Mouse (Mus musculus): Measurements from ENCODE around the gene Pkm.

Gene Pkm

DNA sequence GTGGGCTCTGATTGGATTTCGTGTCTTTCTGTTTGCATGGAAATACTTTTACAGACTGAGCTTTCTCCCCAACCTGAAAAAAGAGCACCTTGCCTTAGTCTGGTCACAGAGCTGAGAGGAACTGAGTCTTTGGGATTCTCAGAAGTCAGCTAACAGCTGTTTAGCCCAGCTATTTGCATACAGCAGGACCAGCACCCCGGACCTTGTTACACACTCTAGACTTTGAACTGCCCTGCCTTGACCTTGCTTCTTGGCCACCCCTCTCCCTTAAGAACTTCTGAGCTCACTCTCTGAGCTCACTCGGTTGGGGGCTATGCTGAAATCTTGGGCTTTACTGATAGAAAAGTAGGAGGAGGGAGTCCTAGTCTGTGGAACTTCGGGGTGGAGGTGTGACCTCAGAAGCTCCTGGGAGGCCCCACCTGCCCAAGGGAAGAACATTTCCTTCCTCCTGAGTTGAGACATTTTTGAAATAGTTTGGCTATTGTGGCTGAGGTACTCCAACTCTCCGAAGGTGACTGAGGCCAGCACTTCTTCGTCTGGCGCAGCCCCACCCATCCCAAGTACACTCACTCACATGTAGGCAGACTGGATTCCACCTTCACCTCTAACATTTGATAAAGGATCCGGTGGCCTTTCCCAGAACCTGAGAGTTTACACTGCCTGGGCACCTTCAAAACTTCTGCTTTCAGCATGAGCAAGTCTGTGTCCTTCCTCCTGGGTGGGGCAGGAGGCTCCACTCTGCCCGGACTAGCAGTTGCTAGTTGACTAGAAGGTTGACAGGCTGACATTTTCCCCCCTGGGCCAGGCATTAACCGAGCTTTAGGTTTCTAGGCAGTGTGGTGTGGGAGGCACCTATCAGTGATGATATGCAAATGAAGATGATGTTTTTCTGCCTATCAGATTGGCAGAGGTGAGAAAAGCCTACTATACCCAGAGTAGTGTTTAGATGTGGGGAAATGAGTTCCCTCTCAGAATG, 51.0 kb downstream of the Pkm start:
- DNase-seq (ENCODE audit: low read depth, low spot score) = no peak

GRCm38 (mm10) chr9:59709225-59709624, 53.1 kb downstream of the Pkm start:
- DNase-seq (ENCODE audit: low read depth, low spot score) = no peak

DNA sequence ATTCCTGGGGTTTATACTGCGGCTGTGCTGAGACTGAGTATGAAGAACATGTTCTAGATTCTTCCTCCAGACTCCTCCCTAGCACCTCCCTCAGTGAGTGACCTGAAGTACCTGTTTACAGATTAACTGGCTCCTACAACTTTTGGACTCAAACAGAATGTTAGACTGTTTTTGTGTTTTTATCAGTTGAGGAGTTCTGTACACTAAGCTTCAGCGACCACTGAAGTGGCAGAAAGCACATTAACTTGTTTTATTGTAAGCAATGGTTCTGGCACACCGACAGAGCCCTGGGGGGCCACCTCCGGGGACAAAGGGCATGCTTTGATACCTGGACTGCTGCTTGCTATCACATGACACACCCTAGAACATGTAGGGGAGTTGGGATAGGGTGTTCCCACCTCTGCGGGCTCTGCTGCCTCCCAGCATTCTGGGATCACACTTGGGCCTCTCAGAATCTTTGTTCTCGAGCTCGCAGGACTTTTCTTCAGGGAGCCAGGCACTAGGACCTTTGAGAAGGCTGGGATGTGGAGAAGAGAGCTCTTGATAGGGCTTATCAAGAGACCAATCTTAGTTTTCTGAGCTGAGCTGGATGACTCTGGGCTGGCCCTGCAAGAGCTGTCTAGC, 60.2 kb downstream of the Pkm start:
- DNase-seq (ENCODE audit: low read depth, low spot score) = no peak

- DNase-seq (ENCODE audit: low read depth, low spot score) = no peak
These were observed 62.1 kb downstream of the Pkm start for GRCm38 (mm10) chr9:59718237-59718636.

- no peak for DNase-seq (ENCODE audit: low read depth, low spot score)
These were observed 65.0 kb downstream of the Pkm start for GRCm38 (mm10) chr9:59721144-59721543.

DNA sequence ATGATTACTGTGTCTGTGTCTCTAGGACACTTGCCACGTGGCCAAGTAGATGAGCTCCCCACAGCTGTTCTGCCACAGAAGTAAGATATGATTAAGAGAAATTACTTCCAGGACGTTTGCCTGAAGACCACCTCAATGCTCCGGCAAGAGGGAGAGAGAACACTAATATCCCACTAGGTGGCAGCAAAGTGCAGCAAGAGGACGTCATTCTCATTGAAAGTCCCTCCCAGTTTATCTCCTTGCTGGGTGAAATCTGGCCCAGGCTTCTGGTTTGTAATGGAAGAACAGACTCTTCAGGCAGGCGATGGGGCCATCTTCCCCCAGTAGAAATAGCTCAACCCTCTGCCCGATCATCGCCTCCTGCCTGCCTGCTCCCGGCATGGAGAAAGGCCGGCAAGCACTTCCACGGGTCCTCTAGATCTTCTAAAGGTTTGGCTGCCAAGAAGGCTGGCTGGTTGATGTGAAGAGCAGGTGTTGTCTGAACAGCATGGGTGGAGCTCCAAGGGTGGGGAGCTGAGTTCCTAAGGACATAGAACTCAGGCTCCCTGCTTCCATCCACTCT, 67.0 kb downstream of the Pkm start:
- DNase-seq (ENCODE audit: low read depth, low spot score) = peak; percentile 69

- DNase-seq (ENCODE audit: low read depth, low spot score) = no peak
These were observed 67.7 kb downstream of the Pkm start for GRCm38 (mm10) chr9:59723791-59724442.

- no peak for DNase-seq (ENCODE audit: low read depth, low spot score)
These were observed 69.3 kb downstream of the Pkm start for GRCm38 (mm10) chr9:59725515-59725914.

DNA sequence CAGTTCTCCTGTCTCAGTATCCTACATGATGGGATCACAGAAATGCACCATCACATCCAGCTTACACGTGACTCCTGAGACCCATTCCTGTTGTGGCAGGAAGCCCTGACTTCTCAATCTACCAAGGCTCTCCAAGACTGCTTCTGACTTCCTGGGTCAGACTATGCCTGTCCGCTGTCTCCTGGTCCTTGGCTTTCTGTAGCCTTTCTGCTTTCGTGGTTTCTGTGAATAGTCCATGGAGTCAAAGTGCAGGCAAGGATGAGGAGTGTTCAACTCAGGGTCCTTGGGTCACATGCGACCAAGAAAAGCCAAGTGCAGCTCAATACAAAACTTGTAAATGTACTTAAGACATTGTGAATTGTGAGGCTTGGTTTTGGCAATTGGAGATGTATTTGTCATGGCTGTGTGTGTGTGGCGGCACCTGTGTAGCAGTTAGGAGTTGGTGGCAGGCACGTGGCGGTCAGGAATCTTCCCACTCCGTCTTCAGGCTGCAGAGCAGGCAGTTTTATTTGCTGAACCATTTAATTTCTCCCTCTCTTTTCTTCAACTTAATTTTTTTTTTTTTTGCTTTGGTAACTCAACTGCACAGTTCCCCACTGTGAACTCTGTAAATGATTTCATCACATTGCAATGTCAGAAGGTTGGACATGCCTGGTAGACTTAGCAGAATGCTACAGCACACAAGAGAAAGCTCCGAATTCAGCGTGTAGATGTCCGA, 71.6 kb downstream of the Pkm start:
- no peak for DNase-seq (ENCODE audit: low read depth, low spot score)
